ENCODE assay signal across 9 mouse cellular contexts in genomic region chr17:53568734-53569386, GRCm38 (mm10). TPM values are rescaled to one million over a fixed set of nuclear protein-coding genes. Genes with fewer than 3 reads are reported as not detected.
A peak's percentile ranks its signal among the peaks of the same experiment; 100 is the strongest.
DNase-seq lines count a peak whose midpoint lies in the region; ATAC-seq and TF ChIP-seq lines count a peak whose summit lies in the region.
"Had no signal": no experiment of that assay in that cellular context is flagged by ENCODE, and none has a peak within 500 bp of the region (broad histone marks: within the 10 kb centered on the region; RNA-seq: fewer than 3 reads in every experiment).

No protein-coding gene starts in this region.

- no peak for DNase-seq in kidney, adult 2 months
- no peak for DNase-seq in kidney, adult 18-20 months
- DNase-seq in adipocyte (ENCODE audit: low spot score): peak; percentile 33
- DNase-seq in retina, postnatal 1 day: no peak
- DNase-seq in cerebellum, adult 11-12 months: no peak

- no peaks in the 10 kb centered on the region for H3K27me3 ChIP-seq in kidney, adult 2 months (replicated peaks; ENCODE audit: control insufficient read depth, insufficient read depth, low read length)
- H3K27me3 ChIP-seq in hindbrain, embryonic 13.5 days: no peaks in the 10 kb centered on the region
- H3K27me3 ChIP-seq in midbrain, embryonic 15.5 days (replicated peaks): no peaks in the 10 kb centered on the region

- TF ChIP-seq CTCF in kidney, adult 2 months (conservative IDR thresholded peaks at IDR 0.05; ENCODE audit: insufficient read depth, insufficient read length, low read depth, low read length): no peak

- H3K9ac ChIP-seq in hindbrain, embryonic 13.5 days: peak overlapping the region; percentile 95
- peak overlapping the region; percentile 91 for H3K9ac ChIP-seq in midbrain, embryonic 15.5 days

- 55% methylated on average over 8 of the region's 8 CpGs for WGBS in kidney, adult 2 months
- WGBS in hindbrain, embryonic 13.5 days: 33% methylated on average over 8 of the region's 8 CpGs
- WGBS in midbrain, embryonic 15.5 days: 28% methylated on average over 8 of the region's 8 CpGs

- H3K4me1 ChIP-seq in kidney, adult 2 months (ENCODE audit: control insufficient read depth, insufficient read depth, low read length): peaks cover 23% of the 10 kb centered on the region
- peaks cover 34% of the 10 kb centered on the region for H3K4me1 ChIP-seq in hindbrain, embryonic 13.5 days (replicated peaks)
- peaks cover 28% of the 10 kb centered on the region for H3K4me1 ChIP-seq in midbrain, embryonic 15.5 days

- ATAC-seq in hindbrain, embryonic 13.5 days (ENCODE audit: low FRiP score): no peak
- no peak for ATAC-seq in midbrain, embryonic 15.5 days (replicated peaks)
- ATAC-seq in megakaryocyte-erythroid progenitor cell, adult 5-6 weeks (replicated peaks; ENCODE audit: low FRiP score, low TSS enrichment, poor library complexity, severe bottlenecking): no peak

- peak overlapping the region; percentile 99; the same call in 1 of the 2 replicates for H3K4me3 ChIP-seq in kidney, adult 2 months (ENCODE audit: insufficient read depth, low read depth, low read length)
- H3K4me3 ChIP-seq in hindbrain, embryonic 13.5 days: peak overlapping the region; percentile 87
- H3K4me3 ChIP-seq in midbrain, embryonic 15.5 days: peak overlapping the region; percentile 95

- no peaks in the 10 kb centered on the region for H3K36me3 ChIP-seq in kidney, adult 2 months (ENCODE audit: control insufficient read depth, insufficient read depth, low read length)
- H3K36me3 ChIP-seq in hindbrain, embryonic 13.5 days: no peaks in the 10 kb centered on the region
- H3K36me3 ChIP-seq in midbrain, embryonic 15.5 days (replicated peaks): no peaks in the 10 kb centered on the region

- peak overlapping the region; percentile 78 for H3K4me2 ChIP-seq in hindbrain, embryonic 13.5 days
- peak overlapping the region; percentile 85 for H3K4me2 ChIP-seq in midbrain, embryonic 15.5 days

- no peaks in the 10 kb centered on the region for H3K9me3 ChIP-seq in hindbrain, embryonic 13.5 days
- no peaks in the 10 kb centered on the region for H3K9me3 ChIP-seq in midbrain, embryonic 15.5 days

- peak overlapping the region; percentile 2; the same call in 1 of the 2 replicates for H3K27ac ChIP-seq in kidney, adult 2 months (ENCODE audit: insufficient read depth, low read depth, low read length)
- peak overlapping the region; percentile 98 for H3K27ac ChIP-seq in hindbrain, embryonic 13.5 days
- peak overlapping the region; percentile 95 for H3K27ac ChIP-seq in midbrain, embryonic 15.5 days

- no peak for TF ChIP-seq POLR2A in kidney, adult 2 months (IDR thresholded peaks at IDR 0.05; ENCODE audit: low read depth, low read length)

RNA-seq across cellular contexts. Expression of gene Kat2b, which starts 2.2 kb away (rescaled TPM):
- polyA plus RNA-seq in kidney, adult 2 months (2012; rRNA removed): 9.9 and 15.5 TPM in 2 replicates
- 8.5 and 8.9 TPM in 2 replicates for polyA plus RNA-seq in hindbrain, embryonic 13.5 days (2015; fragmentation: Nextera tagmentation; extraction: Ambion mirVana)
- 6.5 and 6.7 TPM in 2 replicates for polyA plus RNA-seq in midbrain, embryonic 15.5 days (2015; fragmentation: Nextera tagmentation; extraction: Ambion mirVana)
- 27.8 and 33.9 TPM in 2 replicates for total RNA-seq in megakaryocyte-erythroid progenitor cell, adult 5-6 weeks (2014; fragmentation: Nextera tagmentation)
- total RNA-seq in megakaryocyte-erythroid progenitor cell, adult 5-6 weeks (2017): 24.5 and 53.7 TPM in 2 replicates

RNA-seq across cellular contexts. Expression of gene Pp2d1, which starts 29.6 kb away (rescaled TPM):
- not detected in 2 replicates for polyA plus RNA-seq in kidney, adult 2 months (2012; rRNA removed)
- 0.39 and 0.43 TPM in 2 replicates for polyA plus RNA-seq in hindbrain, embryonic 13.5 days (2015; fragmentation: Nextera tagmentation; extraction: Ambion mirVana)
- 0.60 and 0.65 TPM in 2 replicates for polyA plus RNA-seq in midbrain, embryonic 15.5 days (2015; fragmentation: Nextera tagmentation; extraction: Ambion mirVana)
- 0.28 TPM in 1 of 2 replicates, not detected in the other for total RNA-seq in megakaryocyte-erythroid progenitor cell, adult 5-6 weeks (2014; fragmentation: Nextera tagmentation)
- 0.05 TPM in 1 of 2 replicates, not detected in the other for total RNA-seq in megakaryocyte-erythroid progenitor cell, adult 5-6 weeks (2017)
- total RNA-seq: neutrophil, adult 5-6 weeks had no signal

Comparison
In these comparisons a context has a peak if more than half of its experiments do, and no peak if none do; other contexts are left out.
1. H3K27ac ChIP-seq: peak in every context shown above with its lines; median percentile 98 in hindbrain, embryonic 13.5 days; 95 in midbrain, embryonic 15.5 days; 2 in kidney, adult 2 months.